Mouse (Mus musculus): ENCODE measurements at regions not wholly inside any gene's neighbourhood (a gene's known extent, or its start where the extent isn't known, plus 50 kb on each side); places are given as distances from the start of the nearest gene placed in this dataset.

DNA sequence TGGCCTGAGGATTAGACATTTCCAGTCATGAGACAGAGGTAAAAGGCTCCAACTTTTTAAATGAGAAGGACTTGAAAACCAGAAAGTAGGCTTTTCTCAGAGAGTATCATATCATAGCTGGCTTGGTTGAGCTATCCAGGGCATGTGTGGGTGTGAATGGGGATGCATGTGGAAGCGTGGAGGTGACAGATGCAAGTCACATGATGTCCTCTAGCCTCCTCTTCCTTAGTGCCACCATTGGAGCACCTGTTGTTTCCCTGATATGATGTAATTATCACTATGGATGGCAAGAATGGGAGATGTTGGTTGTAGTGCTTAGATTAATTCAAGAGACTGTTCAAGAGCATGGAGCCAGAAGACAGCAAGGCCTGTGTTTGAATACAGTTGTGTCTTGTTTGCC, 510.0 kb downstream of the Ccdc171 start:
- DNase-seq, result no peak

- no peak for DNase-seq
Measured at GRCm38 (mm10) chr4:84037535-84037934, 512.2 kb downstream of the Ccdc171 start.

DNA sequence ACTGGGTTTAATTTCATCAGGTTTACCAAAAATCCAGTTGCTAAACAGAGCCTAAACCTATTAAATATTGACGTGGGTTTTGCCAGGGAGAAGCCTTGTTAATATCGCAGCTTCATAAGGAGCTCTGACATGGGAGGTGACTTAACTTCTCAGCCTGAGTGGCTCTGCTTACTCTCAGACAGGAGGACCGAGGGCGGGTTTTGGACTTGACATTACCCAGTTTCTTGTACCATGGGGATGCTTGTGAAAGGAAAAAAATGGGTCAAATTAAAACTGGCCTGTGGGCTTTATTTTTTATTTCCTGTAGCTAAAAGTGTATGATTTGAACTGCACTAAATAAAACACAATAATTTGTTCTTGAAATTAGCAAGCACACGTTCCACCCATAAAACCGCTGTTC, 524.9 kb downstream of the Ccdc171 start:
- DNase-seq, result no peak

DNA sequence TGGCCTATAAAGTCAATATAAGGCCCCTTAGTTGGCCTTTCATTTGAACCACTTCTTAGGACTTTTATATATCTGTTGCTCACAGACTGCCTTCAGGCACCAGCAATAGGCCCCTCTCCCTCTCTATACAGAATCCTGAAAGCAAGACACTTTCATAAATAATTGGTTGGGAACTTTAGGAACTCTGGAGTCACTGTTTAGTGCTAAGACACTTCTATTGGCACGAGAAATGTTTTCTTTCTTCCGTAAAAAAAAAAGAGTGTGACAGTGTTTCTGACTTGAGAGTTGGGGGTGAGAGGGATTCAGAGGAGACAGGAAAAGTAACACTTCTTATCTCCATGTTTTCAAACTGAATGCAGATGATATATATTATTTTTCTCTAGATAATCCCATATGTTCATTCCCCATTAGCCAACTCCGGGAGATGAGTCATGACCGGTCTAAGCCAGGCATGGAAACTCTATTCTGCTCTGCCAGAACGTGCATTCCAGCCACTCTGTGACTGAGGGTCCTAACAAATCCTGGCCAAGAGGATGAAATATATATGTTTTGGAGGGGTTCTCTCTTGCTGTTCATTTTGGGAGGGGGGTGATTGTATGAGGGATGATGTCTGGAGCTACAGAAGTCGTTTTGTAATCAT, 531.6 kb downstream of the Ccdc171 start:
- no peak for DNase-seq

GRCm38 (mm10) chr4:84060187-84060586, 534.8 kb downstream of the Ccdc171 start:
- DNase-seq, result no peak

GRCm38 (mm10) chr4:84063755-84064154, 538.4 kb downstream of the Ccdc171 start:
- no peak for DNase-seq

- DNase-seq, result peak; percentile 89
Measured at GRCm38 (mm10) chr4:84064614-84065456, 539.5 kb downstream of the Ccdc171 start.

- DNase-seq, result no peak
Measured at GRCm38 (mm10) chr4:84065457-84066124, 540.2 kb downstream of the Ccdc171 start.

DNA sequence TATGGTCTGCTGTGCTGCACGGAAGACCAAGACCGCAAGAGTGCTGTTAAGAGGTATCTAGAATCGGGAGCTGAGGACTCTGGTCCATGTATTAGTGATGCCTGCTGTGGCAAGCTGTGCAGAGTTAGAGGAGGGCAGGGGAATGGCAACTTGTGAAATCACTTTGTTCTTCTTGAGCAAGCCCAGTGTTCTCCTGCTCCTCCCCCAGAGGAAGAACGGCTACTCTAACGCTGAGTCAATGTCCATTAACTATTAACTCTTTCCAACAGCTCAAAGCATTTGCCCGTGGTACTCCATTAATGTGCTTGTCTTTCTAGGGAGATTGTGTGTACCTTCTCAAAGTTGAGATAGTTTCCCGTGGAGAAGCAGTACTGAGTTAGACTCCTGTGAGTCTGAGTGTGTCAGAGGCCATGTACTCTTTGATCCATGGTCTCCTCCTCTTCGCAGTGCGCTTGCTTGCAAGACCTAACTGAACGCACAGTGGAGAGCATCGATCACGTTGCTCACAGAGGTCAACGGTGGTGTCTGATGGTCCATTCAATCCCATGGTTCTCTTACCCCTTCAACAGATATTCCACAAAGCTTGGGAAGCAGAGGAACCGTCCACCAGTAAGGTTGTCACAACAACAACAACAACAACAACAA, 542.7 kb downstream of the Ccdc171 start:
- DNase-seq, result no peak

GRCm38 (mm10) chr4:84068947-84069663, 543.8 kb downstream of the Ccdc171 start:
- DNase-seq, result no peak

DNA sequence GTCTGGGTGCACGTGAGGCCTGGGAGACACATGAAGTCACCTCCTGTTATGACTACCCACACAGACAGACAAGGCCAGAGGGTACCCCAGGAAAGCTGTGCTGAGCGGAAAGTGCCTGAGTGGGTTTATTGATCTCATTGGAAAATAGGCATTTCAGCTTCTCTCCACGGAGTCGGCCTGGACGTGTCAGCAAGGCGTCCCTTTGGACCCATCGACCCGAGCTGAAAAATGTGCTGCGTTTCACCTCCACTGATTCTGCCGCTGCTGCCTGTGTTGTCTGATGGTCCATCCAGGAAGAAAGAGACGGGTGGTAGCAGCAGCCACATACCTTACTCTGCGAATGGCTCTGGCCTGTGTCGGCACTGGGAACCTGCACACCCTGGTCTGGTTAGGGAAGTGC, 544.3 kb downstream of the Ccdc171 start:
- DNase-seq, result no peak

GRCm38 (mm10) chr4:84070089-84070488, 544.7 kb downstream of the Ccdc171 start:
- no peak for DNase-seq

- DNase-seq, result no peak
Measured at GRCm38 (mm10) chr4:84072096-84072495, 546.8 kb downstream of the Ccdc171 start.

GRCm38 (mm10) chr4:84076526-84076925, 551.2 kb downstream of the Ccdc171 start:
- DNase-seq, result no peak

- DNase-seq, result no peak
Measured at GRCm38 (mm10) chr4:84079516-84079915, 554.2 kb downstream of the Ccdc171 start.

DNA sequence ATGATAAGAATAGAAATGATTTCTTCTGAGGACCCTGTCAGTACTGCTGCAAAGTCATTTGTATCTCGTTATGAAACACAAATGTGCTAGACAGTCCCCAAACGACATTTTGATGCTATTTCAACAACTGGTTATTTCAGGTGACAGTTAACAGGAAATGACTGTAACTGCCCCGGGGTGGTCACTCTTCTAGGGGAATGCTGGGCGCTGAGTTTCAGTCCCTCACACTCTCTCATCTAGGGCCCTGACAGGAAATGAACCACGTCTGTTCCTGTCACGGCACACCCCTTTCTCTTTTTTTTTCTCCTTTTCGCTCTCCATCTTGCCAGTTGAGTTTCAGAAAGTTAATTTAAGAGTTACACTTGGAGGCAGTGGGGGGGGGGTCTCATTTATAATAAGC, 556.2 kb downstream of the Ccdc171 start:
- DNase-seq, result no peak

DNA sequence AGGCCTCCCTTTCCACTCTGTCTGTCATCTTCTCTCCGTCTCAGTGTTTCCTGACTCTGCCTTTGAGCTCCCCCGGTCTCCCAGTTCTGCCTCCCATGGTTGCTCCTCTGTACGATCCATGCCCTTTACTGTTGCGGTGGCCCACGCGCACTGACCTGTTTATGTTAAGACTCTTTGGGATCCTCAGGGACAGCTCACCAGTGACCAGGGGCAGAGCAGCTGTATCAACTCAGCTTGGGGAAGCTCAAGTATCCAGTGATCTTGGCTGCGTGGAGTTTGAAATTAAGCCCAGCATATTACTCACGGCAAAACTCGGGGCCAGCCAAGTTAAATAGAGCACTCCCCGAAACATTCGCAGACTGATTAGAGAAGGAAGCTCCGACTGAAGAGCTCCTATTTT, 562.8 kb downstream of the Ccdc171 start:
- DNase-seq, result peak; percentile 70

DNA sequence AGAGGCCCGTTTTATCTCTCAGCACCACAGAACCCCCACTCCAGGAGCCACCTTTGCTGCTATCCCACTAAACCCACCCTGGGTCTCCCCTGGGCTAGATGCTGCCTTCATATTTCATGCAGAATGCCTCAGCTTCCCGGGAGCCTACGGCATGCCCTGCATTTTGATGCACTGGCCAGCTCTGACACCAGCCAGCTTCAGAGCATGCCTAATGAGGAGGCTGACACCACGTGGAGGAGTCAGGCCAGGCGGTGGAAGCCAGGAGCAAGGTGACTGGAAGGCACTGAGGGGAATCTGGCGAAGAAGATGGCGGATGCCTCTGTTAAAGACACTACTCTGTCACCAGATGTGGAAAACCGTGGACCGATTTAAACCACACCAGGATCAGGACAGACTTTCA, 567.2 kb downstream of the Ccdc171 start:
- DNase-seq, result no peak

DNA sequence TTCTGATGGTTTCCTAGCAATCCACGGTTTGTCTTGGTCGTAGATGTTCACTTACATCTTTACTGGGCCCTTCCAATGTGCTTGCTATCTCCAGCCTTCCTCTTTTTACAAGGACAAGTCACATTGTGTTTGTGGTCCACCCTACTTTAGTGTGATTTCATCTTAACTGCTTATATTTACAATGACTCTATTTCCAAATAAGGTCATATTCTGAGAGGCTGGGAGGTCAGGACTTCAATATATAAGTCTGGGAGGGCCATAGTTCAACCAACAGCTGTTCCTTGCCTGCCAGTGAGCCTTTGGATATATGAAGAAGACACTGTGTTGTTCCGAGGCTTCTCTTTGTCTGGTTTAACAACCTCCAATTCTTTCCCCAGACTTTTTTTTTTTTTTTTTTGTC, 569.9 kb downstream of the Ccdc171 start:
- DNase-seq, result no peak

DNA sequence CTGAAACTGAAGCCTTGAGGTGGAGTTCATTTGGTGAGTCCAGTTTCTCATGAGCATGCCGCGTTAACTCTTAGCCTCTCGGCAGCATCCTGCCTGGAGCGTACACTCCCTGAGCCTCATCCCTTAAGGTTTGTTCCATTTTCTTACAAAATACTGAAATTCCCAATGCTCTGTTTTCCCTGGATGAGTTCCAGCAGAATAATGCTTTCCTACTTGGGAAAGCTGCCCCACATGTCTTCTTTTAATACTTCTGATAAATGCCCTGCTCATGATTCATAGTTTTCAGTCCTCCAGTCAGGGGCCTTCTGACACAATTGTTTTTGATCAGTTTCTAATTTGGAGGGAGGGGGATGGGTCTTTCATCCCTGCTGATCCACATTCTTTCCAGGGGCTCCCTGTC, 570.7 kb downstream of the Ccdc171 start:
- DNase-seq, result no peak

DNA sequence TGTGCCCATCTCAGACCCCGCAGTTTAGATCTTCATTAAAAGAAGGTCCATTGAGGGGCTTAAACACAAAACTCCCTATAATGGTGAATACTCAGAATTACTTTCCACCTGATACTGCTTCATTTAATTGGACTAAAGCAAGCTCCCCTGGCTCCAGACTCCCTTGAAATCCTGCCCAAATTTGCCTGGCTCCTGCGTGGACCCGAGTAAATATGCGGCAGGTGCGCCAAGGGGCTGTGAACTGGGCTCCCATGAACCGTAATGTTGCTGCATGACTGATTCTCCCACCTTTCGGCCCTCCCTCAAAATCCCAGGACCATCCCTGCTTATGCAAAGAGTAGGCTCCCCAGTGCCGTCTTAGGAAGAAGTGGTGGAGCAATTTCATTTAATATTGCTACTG, 573.7 kb downstream of the Ccdc171 start:
- no peak for DNase-seq

DNA sequence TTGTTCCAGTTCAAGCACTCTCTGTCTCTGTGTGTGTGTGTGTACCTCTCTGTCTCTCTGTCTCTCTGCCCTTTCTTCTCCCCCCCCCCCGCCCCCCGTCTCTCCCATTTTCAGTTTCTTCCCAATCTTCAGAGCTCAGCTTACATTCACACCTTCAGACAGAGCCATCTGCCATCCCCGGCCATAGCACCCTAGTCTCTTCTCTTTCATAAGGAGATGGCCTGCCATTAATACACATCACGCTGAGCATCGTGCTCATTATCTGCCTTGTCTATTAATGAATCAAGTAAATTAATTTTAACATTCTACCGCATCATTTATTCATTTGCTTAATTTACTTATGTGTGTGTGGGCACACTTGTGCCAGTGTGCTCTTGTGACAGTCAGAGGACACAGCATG, 573.2 kb downstream of the Bnc2 start:
- DNase-seq, result no peak

Data from heart, postnatal 4 days (tissue).